Mouse (Mus musculus) cortical plate, adult 2 months (tissue): ENCODE data around the gene Nanos2.

Source experiments
- CTCF ChIP-seq: fragments of 200-500 bp; IDR thresholded peaks from 2 replicates; pipeline ENCODE4 v1.5.1; 2011; ENCODE audit warnings: mild to moderate bottlenecking, control low read depth, low read length; ENCODE audit not compliant: insufficient read depth; ENCODE audit errors: extremely low read depth
- POLR2A ChIP-seq: fragments of 200-500 bp; IDR thresholded peaks from 2 replicates; pipeline ENCODE4 v1.6.1; 2011; ENCODE audit warnings: mild to moderate bottlenecking, low read length, control low read depth; ENCODE audit not compliant: insufficient read depth; ENCODE audit errors: extremely low read depth

GRCm38 (mm10) chr7:19000421-19000820 lies 13.2 kb downstream of the Nanos2 start:
- TF ChIP-seq POLR2A: no peak
- no peak for TF ChIP-seq CTCF
